Mouse (Mus musculus) lung, embryonic 14.5 days (tissue): Measurements from ENCODE around the gene Gm20441. TPM values are rescaled to one million over a fixed set of nuclear protein-coding genes. Genes with fewer than 3 reads are reported as not detected.

Source experiments
- ATAC-seq: fragments of 200-750 bp; cut with Nextera tagmentation; 2 replicates; pipeline ENCODE4 v1.8.0; 2017; ENCODE audit warnings: mild to moderate bottlenecking, moderate TSS enrichment, moderate library complexity; ENCODE audit not compliant: insufficient read depth
- DNase-seq: peaks from one replicate; pipeline ENCODE4 v3.0.0-alpha.2; 2015
- H3K27ac ChIP-seq: fragments of 300-500 bp; sonication (generic); 2 replicates; pipeline ENCODE4 v1.5.1; 2014; ENCODE audit warnings: low read depth, mild to moderate bottlenecking, moderate library complexity
- H3K27me3 ChIP-seq: fragments of 300-500 bp; sonication (generic); 2 replicates; pipeline ENCODE4 v1.6.1; 2014; ENCODE audit warnings: low read length, control low read depth; ENCODE audit not compliant: insufficient read depth
- H3K36me3 ChIP-seq: fragments of 300-500 bp; sonication (generic); 2 replicates; pipeline ENCODE4 v1.6.1; 2014; ENCODE audit warnings: control low read depth; ENCODE audit not compliant: insufficient read depth
- H3K4me1 ChIP-seq: fragments of 300-500 bp; sonication (generic); 2 replicates; pipeline ENCODE4 v1.6.1; 2014; ENCODE audit warnings: antibody characterized with exemption, control low read depth; ENCODE audit not compliant: insufficient read depth
- H3K4me2 ChIP-seq: fragments of 300-500 bp; sonication (generic); 2 replicates; pipeline ENCODE4 v1.6.1; 2014; ENCODE audit warnings: mild to moderate bottlenecking
- H3K4me3 ChIP-seq: fragments of 300-500 bp; sonication (generic); 2 replicates; pipeline ENCODE4 v1.5.1; 2014; ENCODE audit warnings: low read depth, low read length
- H3K9ac ChIP-seq: fragments of 300-500 bp; sonication (generic); 2 replicates; pipeline ENCODE4 v1.6.1; 2014
- H3K9me3 ChIP-seq: fragments of 300-500 bp; sonication (generic); 2 replicates; pipeline ENCODE4 v1.6.1; 2016; ENCODE audit warnings: low read depth, low read length, control low read depth
- CTCF ChIP-seq: IDR thresholded peaks from 2 replicates; pipeline ENCODE4 v1.5.1; 2016; ENCODE audit warnings: antibody characterized with exemption, low read depth
- WGBS: fragments of 180-500 bp; shearing (Covaris S2); extraction: QIAGEN DNeasy Blood & Tissue Kit; methylation state at CpG from one replicate; pipeline ENCODE4 v1.1.7; 2014; 5-methylcytosine and 5-hydroxymethylcytosine counted together
- polyA plus RNA-seq: library from polyadenylated mRNA; unstranded; fragments of >200 nt; fragmentation: Nextera tagmentation; extraction: Ambion mirVana; gene quantifications from 2 replicates; pipeline ENCODE4 v1.2.1, GENCODE M21; 2014

The Gm20441 gene
- polyA plus RNA-seq, 1 experiment from 2014 or later, result not detected

DNA sequence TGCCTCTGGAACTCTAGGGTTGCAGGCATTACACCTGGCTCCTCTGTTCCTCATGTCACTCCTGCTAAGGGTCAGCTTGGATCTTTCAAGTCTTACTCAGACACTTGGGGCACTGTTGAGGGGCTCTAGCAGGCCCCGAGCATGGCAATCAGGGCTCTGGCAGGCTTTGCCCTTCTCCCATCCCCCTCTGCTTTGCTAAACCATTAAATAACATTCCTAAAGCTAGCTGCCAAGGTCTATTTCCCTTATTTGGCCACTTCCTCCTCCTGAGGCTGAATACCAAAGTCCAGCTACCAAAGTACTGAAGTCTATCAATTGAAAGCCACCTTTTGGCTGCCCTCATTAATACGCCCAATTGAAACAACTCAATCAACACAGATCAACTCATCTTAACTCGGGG is 14.1 kb upstream of the Gm20441 start:
- Histone ChIP-seq H3K36me3 (no peaks in the 10 kb centered on the region), H3K9me3 (no peaks in the 10 kb centered on the region), H3K4me1 (peaks cover 17% of the 10 kb centered on the region), H3K9ac (no peak overlapping the region), H3K27me3 (no peaks in the 10 kb centered on the region), H3K4me2 (no peak overlapping the region), H3K4me3 (no peak overlapping the region), H3K27ac (0 out of 2 replicates have a peak overlapping the region, but pooled peaks have one; percentile 4)
- DNase-seq (peak; percentile 80), ATAC-seq (0 out of 2 replicates have a peak, but pooled peaks have one; percentile 8)
- 37% methylated on average over 3 of the region's 3 CpGs for WGBS
- TF ChIP-seq CTCF, result no peak

DNA sequence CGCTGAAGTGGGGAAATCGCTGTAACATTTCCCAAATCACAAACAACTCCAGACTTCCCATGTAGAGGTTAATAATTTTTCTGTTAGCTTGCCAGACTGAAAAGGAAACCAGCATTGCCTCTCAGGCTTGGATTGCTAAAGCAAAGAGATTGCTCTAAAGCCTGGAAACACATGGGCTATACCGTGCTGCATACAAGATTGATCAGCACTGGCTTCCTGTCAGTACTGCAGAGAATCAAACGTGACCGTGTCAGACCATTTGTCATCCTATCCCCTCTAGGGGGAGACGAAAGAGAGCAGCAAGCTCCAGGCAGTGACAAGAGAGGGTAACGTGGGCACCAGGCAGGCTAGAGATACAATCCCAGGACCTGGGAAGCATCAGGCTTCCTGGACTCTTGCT is 10.0 kb upstream of the Gm20441 start:
- Histone ChIP-seq H3K9me3 (no peaks in the 10 kb centered on the region), H3K4me2 (no peak overlapping the region), H3K36me3 (no peaks in the 10 kb centered on the region), H3K4me1 (peaks cover 3% of the 10 kb centered on the region; the same call in 1 of the 2 replicates), H3K4me3 (no peak overlapping the region), H3K9ac (no peak overlapping the region), H3K27me3 (no peaks in the 10 kb centered on the region), H3K27ac (peak overlapping the region; percentile 31; the same call in 1 of the 2 replicates)
- DNase-seq (peak; percentile 57), ATAC-seq (peak; percentile 38; the same call in 1 of the 2 replicates)
- TF ChIP-seq CTCF, result peak; percentile 34; the same call in 1 of the 2 replicates
- 7% methylated on average over 7 of the region's 7 CpGs for WGBS

DNA sequence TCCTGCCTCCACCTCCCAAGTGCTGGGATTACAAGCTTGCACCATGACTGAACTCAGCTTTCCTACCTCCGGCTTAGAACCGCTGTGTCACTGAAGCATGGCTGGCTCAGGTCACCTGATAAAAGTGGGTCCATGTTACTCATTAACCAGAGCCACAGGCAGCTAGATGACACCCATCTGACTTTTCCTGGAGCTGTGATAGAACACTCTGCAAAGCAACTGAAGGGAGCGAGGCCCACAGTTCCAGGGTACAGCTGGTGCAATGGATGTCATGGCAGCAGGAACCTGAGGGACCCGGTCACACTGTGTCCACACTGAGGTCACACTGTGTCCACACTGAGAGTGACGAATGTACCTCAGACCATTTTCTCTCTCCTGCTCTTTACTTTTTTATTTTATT is 9.1 kb upstream of the Gm20441 start:
- Histone ChIP-seq H3K4me2 (no peak overlapping the region), H3K4me1 (peaks cover 3% of the 10 kb centered on the region; the same call in 1 of the 2 replicates), H3K4me3 (no peak overlapping the region), H3K9ac (no peak overlapping the region), H3K27ac (no peak overlapping the region), H3K36me3 (no peaks in the 10 kb centered on the region), H3K9me3 (no peaks in the 10 kb centered on the region), H3K27me3 (no peaks in the 10 kb centered on the region)
- no peak for TF ChIP-seq CTCF
- ATAC-seq (0 out of 2 replicates have a peak, but pooled peaks have one; percentile 31), DNase-seq (no peak)
- WGBS, result 71% methylated on average over 5 of the region's 5 CpGs

DNA sequence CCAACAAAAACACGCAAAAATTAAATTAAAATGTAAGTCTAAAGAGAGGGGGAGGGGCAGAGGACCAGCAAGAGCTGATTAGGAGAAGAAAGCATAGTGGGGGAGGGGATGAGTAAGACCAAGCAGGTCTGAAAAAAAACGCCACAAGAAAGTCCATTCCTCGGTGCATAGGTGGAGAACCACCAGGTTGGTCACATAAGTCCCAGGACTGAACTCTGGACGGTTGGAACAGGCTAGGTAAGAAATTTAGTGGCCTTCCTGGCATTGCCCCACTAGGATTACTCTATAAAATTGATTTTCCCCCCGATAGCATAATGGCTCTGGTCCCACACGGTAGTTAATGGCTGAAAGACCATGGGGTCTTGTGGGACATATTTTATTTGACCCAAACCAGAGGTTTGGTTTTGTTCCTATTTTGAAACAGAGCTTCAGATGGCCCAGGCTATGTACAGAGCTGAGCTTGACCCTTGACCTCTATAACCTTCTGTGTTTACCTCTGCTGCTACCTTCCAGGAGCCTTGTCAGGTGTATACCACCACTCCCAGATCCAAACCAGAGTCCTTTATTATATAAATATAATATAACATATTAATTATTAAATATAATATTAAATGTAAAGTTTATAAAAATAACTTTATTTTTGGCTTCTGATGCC is 8.5 kb upstream of the Gm20441 start:
- no peak overlapping the region for H3K4me3 ChIP-seq
- H3K9me3 ChIP-seq, result no peaks in the 10 kb centered on the region
- no peaks in the 10 kb centered on the region for H3K27me3 ChIP-seq
- no peaks in the 10 kb centered on the region for H3K36me3 ChIP-seq
- no peak overlapping the region for H3K9ac ChIP-seq
- no peak overlapping the region for H3K4me2 ChIP-seq
- DNase-seq, result no peak
- H3K4me1 ChIP-seq, result peaks cover 3% of the 10 kb centered on the region; the same call in 1 of the 2 replicates
- 80% methylated on average over 6 of the region's 6 CpGs for WGBS
- ATAC-seq, result no peak
- no peak for TF ChIP-seq CTCF
- H3K27ac ChIP-seq, result no peak overlapping the region

DNA sequence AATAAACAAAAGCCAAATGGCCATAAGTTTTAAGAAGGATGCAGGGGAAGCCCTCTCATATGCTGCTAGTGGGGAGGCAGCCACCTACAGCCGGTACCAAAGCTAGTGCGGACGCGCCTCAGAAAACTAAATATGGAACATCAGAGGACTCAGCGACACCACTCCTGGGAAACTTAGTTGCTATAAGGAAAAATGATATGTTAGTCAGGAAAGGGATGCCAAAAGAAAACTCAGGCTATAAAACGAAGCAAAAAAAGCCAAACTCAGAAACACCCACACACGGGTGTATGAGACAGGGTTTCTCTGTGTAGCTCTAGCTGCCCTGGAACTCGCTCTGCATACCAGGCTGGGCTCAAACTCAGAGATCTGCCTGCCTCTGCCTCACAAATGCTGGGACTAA is 7.5 kb upstream of the Gm20441 start:
- Histone ChIP-seq H3K27ac (no peak overlapping the region), H3K4me3 (no peak overlapping the region), H3K4me2 (no peak overlapping the region), H3K36me3 (no peaks in the 10 kb centered on the region), H3K27me3 (no peaks in the 10 kb centered on the region), H3K9ac (no peak overlapping the region), H3K9me3 (no peaks in the 10 kb centered on the region), H3K4me1 (peaks cover 3% of the 10 kb centered on the region; the same call in 1 of the 2 replicates)
- ATAC-seq, result no peak
- 89% methylated on average over 8 of the region's 8 CpGs for WGBS
- no peak for DNase-seq
- no peak for TF ChIP-seq CTCF

DNA sequence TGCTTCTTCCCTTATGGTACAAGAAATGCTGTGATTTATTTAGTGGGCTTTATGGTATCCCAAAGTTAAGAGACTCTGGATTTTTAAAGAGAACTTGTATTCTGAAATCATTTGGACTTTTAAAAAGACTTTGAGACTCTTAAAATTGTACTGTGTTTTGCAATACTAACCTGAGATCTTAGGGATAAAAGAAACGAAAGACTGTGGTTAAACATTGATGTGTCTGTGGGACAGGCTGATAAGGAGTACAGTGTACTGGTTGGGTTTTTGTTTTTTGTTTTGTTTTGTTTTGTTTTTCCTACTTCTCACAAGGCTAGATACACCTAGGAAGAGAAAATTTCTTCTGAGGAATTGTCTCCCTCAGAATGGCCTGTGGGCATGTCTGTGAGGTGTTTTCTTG is 4.7 kb upstream of the Gm20441 start:
- Histone ChIP-seq H3K4me2 (no peak overlapping the region), H3K4me1 (no peaks in the 10 kb centered on the region), H3K27me3 (peaks cover 4% of the 10 kb centered on the region; the same call in 1 of the 2 replicates), H3K36me3 (no peaks in the 10 kb centered on the region), H3K9me3 (no peaks in the 10 kb centered on the region), H3K27ac (no peak overlapping the region), H3K4me3 (no peak overlapping the region), H3K9ac (no peak overlapping the region)
- WGBS, result 61% methylated on average over 1 of the region's 1 CpGs
- ATAC-seq, result no peak
- DNase-seq, result no peak
- no peak for TF ChIP-seq CTCF
